Mouse (Mus musculus): Measurements from ENCODE around the gene Bik. TPM values are rescaled to one million over a fixed set of nuclear protein-coding genes. Genes with fewer than 3 reads are reported as not detected.

Bik gene
- polyA plus RNA-seq (2012; rRNA removed): 1.3 and 1.8 TPM in 2 replicates
- polyA plus RNA-seq (2014; fragmentation: Nextera tagmentation; extraction: Ambion mirVana): 1.4 and 2.0 TPM in 2 replicates

DNA sequence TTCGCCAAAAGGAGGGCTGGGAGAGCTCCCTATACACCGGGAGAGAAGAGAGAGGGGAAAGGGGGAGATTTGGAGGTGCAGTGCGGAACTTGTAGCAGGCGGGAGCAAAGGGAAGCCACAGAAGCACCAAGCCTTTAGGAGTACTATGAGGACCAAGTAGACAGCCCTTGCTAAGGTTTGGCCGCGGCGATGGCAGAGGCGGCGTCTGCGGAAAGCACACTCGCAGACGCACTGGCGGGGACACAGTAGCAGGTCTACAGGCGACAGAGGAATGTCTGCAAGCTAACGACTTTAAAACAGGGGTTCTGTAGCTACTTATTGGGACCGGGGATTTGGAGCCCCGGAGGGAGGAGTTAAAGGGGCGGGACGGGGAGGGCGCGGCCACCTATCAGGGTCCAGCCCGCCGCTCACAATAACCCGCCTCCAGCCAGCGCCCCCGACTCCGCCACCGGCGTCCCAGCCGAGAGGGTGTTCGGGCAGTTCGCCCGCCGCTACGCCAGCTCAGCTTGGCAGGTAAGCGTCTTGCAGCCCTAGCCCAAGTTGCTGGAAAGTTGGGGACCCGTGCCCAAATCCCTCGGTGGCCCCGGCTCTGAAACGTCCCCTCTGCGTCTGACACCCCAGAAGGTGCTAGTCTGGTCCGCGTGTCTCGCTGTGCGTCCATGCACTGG lies at the start of gene Bik:
Gene Bik, plus strand, starts transcription at position 439 of the 668 bp plus-strand sequence.
- no peak for DNase-seq (ENCODE audit: low read depth in 3 of 3, low spot score in 3 of 3)
- peaks cover 62% of the 10 kb centered on the region for H3K27me3 ChIP-seq (ENCODE audit: control insufficient read depth, insufficient read depth, low read length)
- no peak within 1 kb of the TSS for H3K27ac ChIP-seq

DNA sequence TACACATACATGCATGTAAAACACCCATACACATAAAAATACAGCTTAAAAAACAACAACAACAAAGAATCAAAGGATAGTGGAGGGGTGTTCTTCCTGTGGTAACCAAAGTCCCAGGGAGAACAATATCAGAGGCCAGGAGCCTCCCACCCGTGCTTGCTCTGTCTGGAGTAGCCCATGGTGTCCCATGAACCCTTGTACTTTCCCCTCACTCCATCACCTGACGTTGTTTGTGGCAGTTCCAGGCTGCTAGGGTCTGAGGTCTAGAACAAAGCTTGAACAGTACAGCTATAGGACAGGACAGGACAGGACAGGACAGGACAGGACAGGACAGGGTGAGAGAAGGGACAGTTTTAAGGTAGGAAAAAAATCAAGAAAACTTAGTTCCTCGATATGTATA lies 48.6 kb upstream of the Bik start:
- WGBS (ENCODE audit: insufficient replicate concordance): 58% methylated on average over 3 of the region's 3 CpGs
- DNase-seq (ENCODE audit: low read depth in 3 of 3, low spot score in 3 of 3) (no peak), ATAC-seq (ENCODE audit: insufficient read depth) (no peak)
- Histone ChIP-seq H3K27ac (no peak overlapping the region), H3K4me2 (ENCODE audit: low read depth) (no peak overlapping the region), H3K9me3 (ENCODE audit: control insufficient read depth, low read length) (no peaks in the 10 kb centered on the region), H3K9ac (replicated peaks) (no peak overlapping the region), H3K4me1 (replicated peaks; ENCODE audit: control insufficient read depth in 2 of 2, insufficient read depth in 2 of 2, low read length in 1 of 2) (peaks cover 15 to 24% of the 10 kb centered on the region in 2 experiments), H3K36me3 (replicated peaks; ENCODE audit: control insufficient read depth, insufficient read depth, low read depth) (no peaks in the 10 kb centered on the region), H3K27me3 (ENCODE audit: control insufficient read depth, insufficient read depth, low read length) (no peaks in the 10 kb centered on the region), H3K4me3 (ENCODE audit: insufficient read depth in 1 of 2, low read depth in 2 of 2, low read length in 2 of 2) (no peak overlapping the region)
- no peak for TF ChIP-seq EP300 (IDR thresholded peaks at IDR 0.05; ENCODE audit: low read depth)
- no peak for TF ChIP-seq CTCF (IDR thresholded peaks at IDR 0.05; ENCODE audit: low read depth)

More for the DNA sequence above, at the start of gene Bik:
- H3K9me3 ChIP-seq (ENCODE audit: control insufficient read depth, low read length): no peaks in the 10 kb centered on the region
- WGBS (ENCODE audit: insufficient replicate concordance): 1% methylated on average over 45 of the region's 45 CpGs
- TF ChIP-seq EP300 (IDR thresholded peaks at IDR 0.05; ENCODE audit: low read depth) (no peak), CTCF (IDR thresholded peaks at IDR 0.05; ENCODE audit: low read depth) (no peak)
- no peaks in the 10 kb centered on the region for H3K36me3 ChIP-seq (replicated peaks; ENCODE audit: control insufficient read depth, insufficient read depth, low read depth)
- peak within 1 kb of the TSS; percentile 37 for H3K9ac ChIP-seq (replicated peaks)
- peak; percentile 58; the same call in 1 of the 2 replicates for ATAC-seq (ENCODE audit: insufficient read depth)
- peak within 1 kb of the TSS; percentile 43 to 59 for H3K4me3 ChIP-seq (ENCODE audit: insufficient read depth in 1 of 2, low read depth in 2 of 2, low read length in 2 of 2)
- peak within 1 kb of the TSS; percentile 77 for H3K4me2 ChIP-seq (ENCODE audit: low read depth)
- peaks cover 0 to 7% of the 10 kb centered on the region in 2 experiments; a peak in 2 of 4 replicates for H3K4me1 ChIP-seq (replicated peaks; ENCODE audit: control insufficient read depth in 2 of 2, insufficient read depth in 2 of 2, low read length in 1 of 2)

DNA sequence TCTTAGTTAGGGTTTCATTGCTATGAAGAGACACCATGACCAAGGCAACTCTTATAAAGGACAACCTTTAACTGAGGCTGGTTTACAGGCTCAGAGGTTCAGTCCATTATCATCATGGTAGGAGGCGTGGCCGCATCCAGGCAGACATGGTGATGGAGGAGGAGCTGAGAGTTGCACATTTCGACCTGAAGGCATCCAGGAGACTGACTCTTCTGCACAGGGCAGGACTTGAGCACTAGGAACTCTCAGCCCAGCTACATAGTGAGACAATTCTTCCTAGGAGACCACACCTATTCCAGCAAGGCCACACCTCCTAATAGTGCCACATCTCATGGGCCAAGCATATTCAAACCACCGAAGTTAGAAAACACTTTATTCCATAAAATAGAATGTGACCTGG lies 46.8 kb upstream of the Bik start:
- WGBS (ENCODE audit: insufficient replicate concordance): 65% methylated on average over 4 of the region's 4 CpGs
- Histone ChIP-seq H3K36me3 (replicated peaks; ENCODE audit: control insufficient read depth, insufficient read depth, low read depth) (no peaks in the 10 kb centered on the region), H3K27me3 (ENCODE audit: control insufficient read depth, insufficient read depth, low read length) (no peaks in the 10 kb centered on the region), H3K4me3 (ENCODE audit: insufficient read depth in 1 of 2, low read depth in 2 of 2, low read length in 2 of 2) (no peak overlapping the region), H3K27ac (no peak overlapping the region), H3K9me3 (ENCODE audit: control insufficient read depth, low read length) (no peaks in the 10 kb centered on the region), H3K4me1 (replicated peaks; ENCODE audit: control insufficient read depth in 2 of 2, insufficient read depth in 2 of 2, low read length in 1 of 2) (peaks cover under 1 to 9% of the 10 kb centered on the region in 2 experiments; a peak in 3 of 4 replicates), H3K4me2 (ENCODE audit: low read depth) (no peak overlapping the region), H3K9ac (replicated peaks) (no peak overlapping the region)
- no peak for DNase-seq (ENCODE audit: low read depth in 3 of 3, low spot score in 3 of 3)
- no peak for ATAC-seq (ENCODE audit: insufficient read depth)
- TF ChIP-seq CTCF (IDR thresholded peaks at IDR 0.05; ENCODE audit: low read depth): no peak
- TF ChIP-seq EP300 (IDR thresholded peaks at IDR 0.05; ENCODE audit: low read depth): no peak

DNA sequence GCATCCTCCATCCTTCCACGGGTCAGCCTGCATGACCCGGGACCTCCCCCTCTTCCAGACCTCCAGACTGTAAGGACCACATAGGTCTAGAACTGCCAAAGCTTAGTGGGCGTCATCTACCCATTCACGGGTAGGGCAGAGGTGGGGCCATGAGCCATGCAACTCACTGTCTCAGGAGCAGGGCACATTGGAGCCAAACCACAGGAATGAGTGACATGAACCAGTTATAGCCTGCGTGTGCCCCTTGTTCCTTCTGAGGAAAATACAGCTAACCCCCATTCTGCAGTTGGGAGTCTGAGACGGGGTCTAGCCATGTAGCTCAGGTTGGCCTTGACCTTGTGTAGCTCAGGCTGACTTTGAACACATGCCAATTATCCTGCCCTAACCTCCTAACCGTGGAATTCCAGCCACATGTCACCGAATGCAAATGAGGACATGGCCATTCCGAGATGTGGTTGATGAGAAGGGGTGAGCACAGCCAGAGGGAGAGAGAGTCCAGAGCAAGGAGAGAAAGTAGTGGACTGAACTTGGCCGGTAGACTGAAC lies 45.4 kb upstream of the Bik start:
- 49% methylated on average over 10 of the region's 10 CpGs for WGBS (ENCODE audit: insufficient replicate concordance)
- Histone ChIP-seq H3K27ac (no peak overlapping the region), H3K4me1 (replicated peaks; ENCODE audit: control insufficient read depth in 2 of 2, insufficient read depth in 2 of 2, low read length in 1 of 2) (peaks cover 0 to 8% of the 10 kb centered on the region in 2 experiments; a peak in 2 of 4 replicates), H3K27me3 (ENCODE audit: control insufficient read depth, insufficient read depth, low read length) (no peaks in the 10 kb centered on the region), H3K9me3 (ENCODE audit: control insufficient read depth, low read length) (no peaks in the 10 kb centered on the region), H3K36me3 (replicated peaks; ENCODE audit: control insufficient read depth, insufficient read depth, low read depth) (no peaks in the 10 kb centered on the region), H3K4me3 (ENCODE audit: insufficient read depth in 1 of 2, low read depth in 2 of 2, low read length in 2 of 2) (no peak overlapping the region), H3K9ac (replicated peaks) (no peak overlapping the region), H3K4me2 (ENCODE audit: low read depth) (no peak overlapping the region)
- TF ChIP-seq EP300 (IDR thresholded peaks at IDR 0.05; ENCODE audit: low read depth) (no peak), CTCF (IDR thresholded peaks at IDR 0.05; ENCODE audit: low read depth) (no peak)
- DNase-seq (ENCODE audit: low read depth in 3 of 3, low spot score in 3 of 3) (no peak), ATAC-seq (ENCODE audit: insufficient read depth) (no peak)

DNA sequence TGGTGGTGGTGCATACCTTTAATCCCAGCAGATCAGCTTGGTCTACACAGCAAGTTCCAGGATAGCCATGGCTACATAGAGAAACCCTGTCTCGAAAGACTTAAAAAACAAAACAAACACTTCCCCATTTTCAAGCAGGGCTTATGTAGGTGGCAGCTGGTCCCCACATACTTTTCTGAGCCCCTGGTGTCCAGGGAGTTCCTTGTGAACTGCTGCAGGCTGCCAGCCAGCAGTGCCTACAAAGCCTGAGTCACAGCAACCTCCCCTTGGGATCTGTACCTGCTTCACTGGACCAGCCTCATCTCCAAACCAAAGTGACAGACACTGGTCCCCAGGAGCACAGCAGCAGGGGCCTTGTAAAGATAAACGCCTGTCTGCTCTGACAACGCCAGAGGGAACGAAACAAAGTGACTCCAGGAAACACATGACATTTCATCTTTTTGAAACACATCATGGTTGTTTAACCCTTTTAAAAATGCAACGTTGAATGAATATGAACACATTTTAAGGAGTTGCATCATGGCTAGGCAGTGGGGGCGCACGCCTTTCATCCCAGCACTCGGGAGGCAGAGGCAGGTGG lies 43.9 kb upstream of the Bik start:
- Histone ChIP-seq H3K27me3 (ENCODE audit: control insufficient read depth, insufficient read depth, low read length) (no peaks in the 10 kb centered on the region), H3K4me2 (ENCODE audit: low read depth) (no peak overlapping the region), H3K36me3 (replicated peaks; ENCODE audit: control insufficient read depth, insufficient read depth, low read depth) (no peaks in the 10 kb centered on the region), H3K9ac (replicated peaks) (no peak overlapping the region), H3K9me3 (ENCODE audit: control insufficient read depth, low read length) (no peaks in the 10 kb centered on the region), H3K27ac (no peak overlapping the region), H3K4me3 (ENCODE audit: insufficient read depth in 1 of 2, low read depth in 2 of 2, low read length in 2 of 2) (no peak overlapping the region), H3K4me1 (replicated peaks; ENCODE audit: control insufficient read depth in 2 of 2, insufficient read depth in 2 of 2, low read length in 1 of 2) (peaks cover 0 to 8% of the 10 kb centered on the region in 2 experiments; a peak in 2 of 4 replicates)
- TF ChIP-seq CTCF (IDR thresholded peaks at IDR 0.05; ENCODE audit: low read depth) (no peak), EP300 (IDR thresholded peaks at IDR 0.05; ENCODE audit: low read depth) (no peak)
- ATAC-seq (ENCODE audit: insufficient read depth) (no peak), DNase-seq (ENCODE audit: low read depth in 3 of 3, low spot score in 3 of 3) (no peak)
- WGBS (ENCODE audit: insufficient replicate concordance): 39% methylated on average over 8 of the region's 8 CpGs
